In genomic region chr5:142961398-142961880, GRCm38 (mm10) we compare ENCODE assay signal across 8 mouse cellular contexts. TPM values are rescaled to one million over a fixed set of nuclear protein-coding genes. Genes with fewer than 3 reads are reported as not detected.
DNase-seq lines count a peak whose midpoint lies in the region; ATAC-seq and TF ChIP-seq lines count a peak whose summit lies in the region.

No protein-coding gene starts in this region.

- TF ChIP-seq POLR2A in lung, adult 2 months (IDR thresholded peaks at IDR 0.05; ENCODE audit: borderline replicate concordance, extremely low read depth, low read depth, low read length) = no peak

- peak; percentile 72 for ATAC-seq in kidney, embryonic 14.5 days (ENCODE audit: low FRiP score, low TSS enrichment)
- peak; percentile 59 for ATAC-seq in midbrain, embryonic 11.5 days (ENCODE audit: low FRiP score)

- H3K9me3 ChIP-seq in forebrain, embryonic 10.5 days = no peaks in the 10 kb centered on the region
- H3K9me3 ChIP-seq in kidney, embryonic 14.5 days (ENCODE audit: control insufficient read depth, low read length) = no peaks in the 10 kb centered on the region
- H3K9me3 ChIP-seq in midbrain, embryonic 11.5 days (ENCODE audit: control insufficient read depth, low read length) = no peaks in the 10 kb centered on the region

- peaks cover 14% of the 10 kb centered on the region for H3K4me1 ChIP-seq in lung, adult 2 months (ENCODE audit: control insufficient read depth, insufficient read depth, low read length)
- H3K4me1 ChIP-seq in forebrain, embryonic 10.5 days = peaks cover 57% of the 10 kb centered on the region
- peaks cover 19% of the 10 kb centered on the region for H3K4me1 ChIP-seq in kidney, embryonic 14.5 days (ENCODE audit: control insufficient read depth, insufficient read depth, low read length)
- H3K4me1 ChIP-seq in midbrain, embryonic 11.5 days (ENCODE audit: control insufficient read depth, insufficient read depth, low read length) = peaks cover 27% of the 10 kb centered on the region

- H3K4me3 ChIP-seq in lung, adult 2 months (replicated peaks; ENCODE audit: extremely low read depth, low read depth, low read length) = peak overlapping the region; percentile 66
- H3K4me3 ChIP-seq in forebrain, embryonic 10.5 days = peak overlapping the region; percentile 89
- H3K4me3 ChIP-seq in kidney, embryonic 14.5 days (ENCODE audit: low read length) = peak overlapping the region; percentile 72
- peak overlapping the region; percentile 91 for H3K4me3 ChIP-seq in midbrain, embryonic 11.5 days (ENCODE audit: low read depth, low read length)

- peaks cover 16% of the 10 kb centered on the region for H3K27me3 ChIP-seq in forebrain, embryonic 10.5 days (ENCODE audit: poor library complexity, severe bottlenecking)
- no peaks in the 10 kb centered on the region for H3K27me3 ChIP-seq in kidney, embryonic 14.5 days (ENCODE audit: control insufficient read depth, insufficient read depth, low read length)
- no peaks in the 10 kb centered on the region for H3K27me3 ChIP-seq in midbrain, embryonic 11.5 days (ENCODE audit: control insufficient read depth, insufficient read depth, low read length)

- peak overlapping the region; percentile 95 for H3K9ac ChIP-seq in kidney, embryonic 14.5 days (ENCODE audit: low read depth, low read length)
- H3K9ac ChIP-seq in midbrain, embryonic 11.5 days (ENCODE audit: low read length) = peak overlapping the region; percentile 98

- H3K4me2 ChIP-seq in kidney, embryonic 14.5 days (replicated peaks; ENCODE audit: low read depth, low read length) = peak overlapping the region; percentile 81
- H3K4me2 ChIP-seq in midbrain, embryonic 11.5 days = peak overlapping the region; percentile 91

- no peak for DNase-seq in lung, adult 2 months
- no peak for DNase-seq in lung, postnatal 25 days (ENCODE audit: low spot score)
- no peak for DNase-seq in forebrain, embryonic 10.5 days (ENCODE audit: extremely low spot score, low spot score)
- DNase-seq in midbrain, embryonic 11.5 days (ENCODE audit: low spot score, missing footprints) = peak; percentile 97
- no peak for DNase-seq in spleen, adult 18-20 months
- DNase-seq in layer of hippocampus, postnatal 36 days = no peak
- DNase-seq in layer of hippocampus, adult 9-11 months = no peak

- peaks cover 43% of the 10 kb centered on the region for H3K36me3 ChIP-seq in forebrain, embryonic 10.5 days (replicated peaks)
- peaks cover 9% of the 10 kb centered on the region for H3K36me3 ChIP-seq in kidney, embryonic 14.5 days (ENCODE audit: control insufficient read depth, insufficient read depth, low read length)
- H3K36me3 ChIP-seq in midbrain, embryonic 11.5 days (ENCODE audit: control insufficient read depth, insufficient read depth, low read length) = peaks cover 4% of the 10 kb centered on the region; the same call in 1 of the 2 replicates

- peak overlapping the region; percentile 99 for H3K27ac ChIP-seq in forebrain, embryonic 10.5 days
- H3K27ac ChIP-seq in kidney, embryonic 14.5 days (ENCODE audit: low read depth, low read length) = peak overlapping the region; percentile 99
- H3K27ac ChIP-seq in midbrain, embryonic 11.5 days (ENCODE audit: low read depth, low read length) = peak overlapping the region; percentile 98

- TF ChIP-seq CTCF in lung, adult 2 months (IDR thresholded peaks at IDR 0.05; ENCODE audit: insufficient read depth, low read length) = no peak

- WGBS in lung, adult 2 months = 6% methylated on average over 14 of the region's 15 CpGs
- WGBS in forebrain, embryonic 10.5 days = under 1% methylated on average over 15 of the region's 15 CpGs
- WGBS in kidney, embryonic 14.5 days = under 1% methylated on average over 15 of the region's 15 CpGs
- under 1% methylated on average over 15 of the region's 15 CpGs for WGBS in midbrain, embryonic 11.5 days

RNA-seq across cellular contexts. Expression of gene Fscn1, which starts 1.3 kb away (rescaled TPM):
- 21.0 and 26.3 TPM in 2 replicates for polyA plus RNA-seq in lung, adult 2 months (2012; rRNA removed)
- polyA plus RNA-seq in forebrain, embryonic 10.5 days (2016; fragmentation: Nextera tagmentation; extraction: Ambion mirVana) = 676 and 689 TPM in 2 replicates
- 312 and 390 TPM in 2 replicates for polyA plus RNA-seq in kidney, embryonic 14.5 days (2014; fragmentation: Nextera tagmentation; extraction: Ambion mirVana)
- polyA plus RNA-seq in midbrain, embryonic 11.5 days (2014; fragmentation: Nextera tagmentation; extraction: Ambion mirVana) = 566 and 605 TPM in 2 replicates
- total RNA-seq in layer of hippocampus, postnatal 36 days (2021) = 100 to 1,000 TPM; 185 to 194 TPM

RNA-seq across cellular contexts. Expression of gene Actb, which starts 54.9 kb away (rescaled TPM):
- polyA plus RNA-seq in lung, adult 2 months (2012; rRNA removed) = 5,708 and 6,451 TPM in 2 replicates
- 12,867 and 12,868 TPM in 2 replicates for polyA plus RNA-seq in forebrain, embryonic 10.5 days (2016; fragmentation: Nextera tagmentation; extraction: Ambion mirVana)
- 14,375 and 16,963 TPM in 2 replicates for polyA plus RNA-seq in kidney, embryonic 14.5 days (2014; fragmentation: Nextera tagmentation; extraction: Ambion mirVana)
- polyA plus RNA-seq in midbrain, embryonic 11.5 days (2014; fragmentation: Nextera tagmentation; extraction: Ambion mirVana) = 14,142 and 15,094 TPM in 2 replicates
- total RNA-seq in layer of hippocampus, postnatal 36 days (2021) = 1,000 to 10,000 TPM; 3,215 to 3,370 TPM

Comparison
In these comparisons a context has a peak if more than half of its experiments do, and no peak if none do; other contexts are left out.
1. RNA of gene Fscn1, which starts 1.3 kb away (polyA plus RNA-seq): 676 to 689 TPM in forebrain, embryonic 10.5 days, 566 to 605 TPM in midbrain, embryonic 11.5 days and 312 to 390 TPM in kidney, embryonic 14.5 days; 21.0 to 26.3 TPM in lung, adult 2 months; every median in the first group is over 10 times any median in the second.
2. Peak in every context shown above with its lines, with median percentiles within 50 percentile points of each other: H3K4me3 ChIP-seq and H3K27ac ChIP-seq.